ENCODE assay signal across 8 mouse cellular contexts in the genomic region with DNA sequence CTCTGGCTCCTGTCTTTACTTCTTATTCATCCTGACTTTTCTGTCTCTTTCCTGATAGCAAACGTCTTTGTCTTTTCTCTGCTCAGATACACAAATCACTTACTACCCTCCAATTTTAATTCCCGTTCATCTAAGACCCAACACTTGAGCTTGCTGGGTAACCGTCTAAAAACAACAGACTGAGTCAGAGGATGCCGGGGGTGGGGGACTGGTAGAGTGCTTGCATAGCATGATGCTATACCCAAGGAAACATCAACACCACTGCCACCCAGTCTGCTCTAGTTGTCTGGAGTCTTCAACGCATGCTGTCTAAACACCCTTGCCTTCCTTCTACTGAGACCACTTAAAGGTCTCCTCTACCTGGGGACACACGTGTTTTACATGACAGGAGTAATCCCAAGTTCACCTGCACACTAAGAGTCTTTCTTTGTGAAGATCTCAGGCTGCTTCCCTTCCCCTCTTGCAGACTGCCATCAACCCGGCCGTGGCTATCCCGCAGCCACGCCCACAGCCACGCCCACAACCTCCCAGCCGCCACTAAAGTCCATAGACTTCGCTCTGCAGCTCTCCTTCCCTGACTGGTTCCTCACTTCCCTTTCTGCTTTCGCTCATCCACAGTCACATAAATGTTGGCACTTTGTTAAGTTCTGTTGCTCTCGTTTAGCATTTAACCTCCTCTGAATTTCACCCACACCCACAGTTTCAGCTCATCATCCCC. TPM values are rescaled to one million over a fixed set of nuclear protein-coding genes. Genes with fewer than 3 reads are reported as not detected.
DNase-seq lines count a peak whose midpoint lies in the region; ATAC-seq and TF ChIP-seq lines count a peak whose summit lies in the region.

No protein-coding gene starts in this region.

- peaks cover 37% of the 10 kb centered on the region for H3K4me1 ChIP-seq in bone marrow macrophage, adult 2 months (ENCODE audit: control insufficient read depth, insufficient read depth, low read length)
- no peaks in the 10 kb centered on the region; the same call in none of the 2 replicates for H3K4me1 ChIP-seq in hindbrain, embryonic 16.5 days (ENCODE audit: control insufficient read depth, insufficient read depth, low read depth, low read length)
- no peaks in the 10 kb centered on the region for H3K4me1 ChIP-seq in liver, adult 2 months (ENCODE audit: control insufficient read depth, insufficient read depth, low read length)
- peaks cover 9% of the 10 kb centered on the region for H3K4me1 ChIP-seq in midbrain, embryonic 15.5 days
- no peaks in the 10 kb centered on the region for H3K4me1 ChIP-seq in stomach, postnatal 0 days (replicated peaks; ENCODE audit: control insufficient read depth, insufficient read depth)

- no peak for TF ChIP-seq CTCF in bone marrow macrophage, adult 2 months (IDR thresholded peaks at IDR 0.05; ENCODE audit: low read depth, low read length)
- no peak for TF ChIP-seq CTCF in gastrocnemius, adult 2 months (IDR thresholded peaks at IDR 0.05)
- TF ChIP-seq CTCF in liver, adult 2 months (IDR thresholded peaks at IDR 0.05; ENCODE audit: low read depth, low read length), result no peak
- no peak for TF ChIP-seq CTCF in stomach, postnatal 0 days (IDR thresholded peaks at IDR 0.05; ENCODE audit: low read depth)

- peak overlapping the region; percentile 40 for H3K4me2 ChIP-seq in hindbrain, embryonic 16.5 days (ENCODE audit: low read length)
- peak overlapping the region; percentile 39 for H3K4me2 ChIP-seq in midbrain, embryonic 15.5 days
- H3K4me2 ChIP-seq in stomach, postnatal 0 days (replicated peaks; ENCODE audit: low read depth), result peak overlapping the region; percentile 38

- intact Hi-C loops in gastrocnemius, adult 2 months (cut with DNase I), result no loop called here

- TF ChIP-seq POLR2A in bone marrow macrophage, adult 2 months (IDR thresholded peaks at IDR 0.05; ENCODE audit: borderline replicate concordance, low read depth, low read length), result no peak
- TF ChIP-seq POLR2A in liver, adult 2 months (IDR thresholded peaks at IDR 0.05; ENCODE audit: extremely low read depth, insufficient read depth, low read length), result no peak

- 11% methylated on average over 15 of the region's 15 CpGs for WGBS in hindbrain, embryonic 16.5 days
- WGBS in liver, adult 2 months, result 18% methylated on average over 15 of the region's 15 CpGs
- 12% methylated on average over 15 of the region's 15 CpGs for WGBS in midbrain, embryonic 15.5 days
- WGBS in stomach, postnatal 0 days, result 13% methylated on average over 15 of the region's 15 CpGs

- peak; percentile 68 for DNase-seq in Muller cell, postnatal 12 days (ENCODE audit: inconsistent ontology term)
- peak; percentile 79 for DNase-seq in gastrocnemius, adult 2 months
- peak; percentile 41 for DNase-seq in liver, adult 2 months (ENCODE audit: extremely low read depth, low read depth, low spot score)
- peak; percentile 84 for DNase-seq in stomach, postnatal 0 days (ENCODE audit: low spot score)
- DNase-seq in layer of hippocampus, adult 9-10 months (ENCODE audit: low spot score), result no peak

- H3K4me3 ChIP-seq in bone marrow macrophage, adult 2 months (ENCODE audit: insufficient read depth, low read length), result peak overlapping the region; percentile 53
- H3K4me3 ChIP-seq in gastrocnemius, adult 2 months, result peak overlapping the region; percentile 41
- H3K4me3 ChIP-seq in hindbrain, embryonic 16.5 days (ENCODE audit: low read length), result peak overlapping the region; percentile 15
- H3K4me3 ChIP-seq in liver, adult 2 months (ENCODE audit: insufficient read depth, low read depth, low read length), result no peak overlapping the region
- peak overlapping the region; percentile 8 for H3K4me3 ChIP-seq in midbrain, embryonic 15.5 days
- no peak overlapping the region for H3K4me3 ChIP-seq in stomach, postnatal 0 days (ENCODE audit: low read depth, low read length)

- H3K79me2 ChIP-seq in liver, adult 2 months (ENCODE audit: control insufficient read depth, insufficient read depth, low read length), result no peaks in the 10 kb centered on the region

- no peak for TF ChIP-seq EP300 in stomach, postnatal 0 days (optimal IDR thresholded peaks at IDR 0.05)

- no peaks in the 10 kb centered on the region for H3K27me3 ChIP-seq in hindbrain, embryonic 16.5 days (replicated peaks; ENCODE audit: control insufficient read depth, insufficient read depth, low read length)
- no peaks in the 10 kb centered on the region for H3K27me3 ChIP-seq in liver, adult 2 months (ENCODE audit: control insufficient read depth, insufficient read depth, low read length)
- H3K27me3 ChIP-seq in midbrain, embryonic 15.5 days (replicated peaks), result no peaks in the 10 kb centered on the region
- no peaks in the 10 kb centered on the region for H3K27me3 ChIP-seq in stomach, postnatal 0 days (ENCODE audit: control insufficient read depth, insufficient read depth, low read length)

- 0 out of 2 replicates have a peak, but pooled peaks have one; percentile 52 for ATAC-seq in hindbrain, embryonic 16.5 days
- ATAC-seq in midbrain, embryonic 15.5 days (replicated peaks), result no peak
- 0 out of 2 replicates have a peak, but pooled peaks have one; percentile 59 for ATAC-seq in stomach, postnatal 0 days (ENCODE audit: low FRiP score, low TSS enrichment)

- peak overlapping the region; percentile 47 for H3K27ac ChIP-seq in bone marrow macrophage, adult 2 months (ENCODE audit: insufficient read depth, low read depth, low read length)
- no peak overlapping the region for H3K27ac ChIP-seq in gastrocnemius, adult 2 months
- H3K27ac ChIP-seq in hindbrain, embryonic 16.5 days (ENCODE audit: low read depth, low read length), result no peak overlapping the region
- no peak overlapping the region for H3K27ac ChIP-seq in liver, adult 2 months (replicated peaks; ENCODE audit: insufficient read depth, low read depth, low read length)
- no peak overlapping the region for H3K27ac ChIP-seq in midbrain, embryonic 15.5 days
- no peak overlapping the region for H3K27ac ChIP-seq in stomach, postnatal 0 days (replicated peaks)

- no peaks in the 10 kb centered on the region for H3K9me3 ChIP-seq in hindbrain, embryonic 16.5 days (ENCODE audit: control insufficient read depth, low read length)
- no peaks in the 10 kb centered on the region for H3K9me3 ChIP-seq in midbrain, embryonic 15.5 days
- no peaks in the 10 kb centered on the region for H3K9me3 ChIP-seq in stomach, postnatal 0 days (ENCODE audit: control insufficient read depth, low read length)

- H3K36me3 ChIP-seq in hindbrain, embryonic 16.5 days (ENCODE audit: control insufficient read depth, insufficient read depth, low read length), result no peaks in the 10 kb centered on the region
- H3K36me3 ChIP-seq in liver, adult 2 months (ENCODE audit: control insufficient read depth, insufficient read depth, low read length), result no peaks in the 10 kb centered on the region
- H3K36me3 ChIP-seq in midbrain, embryonic 15.5 days (replicated peaks), result no peaks in the 10 kb centered on the region
- no peaks in the 10 kb centered on the region for H3K36me3 ChIP-seq in stomach, postnatal 0 days (ENCODE audit: control insufficient read depth, insufficient read depth, low read length)

- peak overlapping the region; percentile 5; the same call in 1 of the 2 replicates for H3K9ac ChIP-seq in hindbrain, embryonic 16.5 days (ENCODE audit: low read depth, low read length)
- no peak overlapping the region for H3K9ac ChIP-seq in liver, adult 2 months (ENCODE audit: low read depth, low read length)
- H3K9ac ChIP-seq in midbrain, embryonic 15.5 days, result no peak overlapping the region
- H3K9ac ChIP-seq in stomach, postnatal 0 days (ENCODE audit: low read length), result no peak overlapping the region

RNA-seq across cellular contexts. Expression of gene Hcn4, which starts 17.5 kb away (rescaled TPM):
- not detected in 2 replicates for polyA plus RNA-seq in bone marrow macrophage, adult 2 months (2012; ENCODE audit: insufficient read depth, insufficient read length, missing spikeins)
- 1 to 10 TPM; 1.5 to 2.3 TPM for total RNA-seq in gastrocnemius, adult 2 months (2021)
- polyA plus RNA-seq in hindbrain, embryonic 16.5 days (2015; fragmentation: Nextera tagmentation; extraction: Ambion mirVana), result 2.8 and 3.5 TPM in 2 replicates
- total RNA-seq in liver, adult 2 months (2014; rRNA removed), result not detected in 2 replicates
- polyA plus RNA-seq in liver, adult 2 months (2012; rRNA removed), result not detected in 2 replicates
- 4.7 and 5.1 TPM in 2 replicates for polyA plus RNA-seq in midbrain, embryonic 15.5 days (2015; fragmentation: Nextera tagmentation; extraction: Ambion mirVana)
- polyA plus RNA-seq in stomach, postnatal 0 days (2015; fragmentation: Nextera tagmentation; extraction: Ambion mirVana), result 0.05 and 0.12 TPM in 2 replicates

Comparison
In these comparisons a context has a peak if more than half of its experiments do, and no peak if none do; other contexts are left out.
1. H3K4me3 ChIP-seq: peak in bone marrow macrophage, adult 2 months (single experiment), gastrocnemius, adult 2 months (single experiment), hindbrain, embryonic 16.5 days (single experiment) and midbrain, embryonic 15.5 days (single experiment); none in liver, adult 2 months (single experiment) and stomach, postnatal 0 days (single experiment).
2. Peak in every context shown above with its lines, with median percentiles within 50 percentile points of each other: H3K4me2 ChIP-seq.